Mouse (Mus musculus) monocyte, adult 2 months (primary cell): ENCODE data around the gene Gm10300.

ENCODE experiments used
- DNase-seq, 2 experiments: peaks; one replicate each; pipeline ENCODE4 v3.0.0; 2022; ENCODE audit warnings: low spot score in 2 of 2, low read depth in 1 of 2

Gm10300 gene

DNA sequence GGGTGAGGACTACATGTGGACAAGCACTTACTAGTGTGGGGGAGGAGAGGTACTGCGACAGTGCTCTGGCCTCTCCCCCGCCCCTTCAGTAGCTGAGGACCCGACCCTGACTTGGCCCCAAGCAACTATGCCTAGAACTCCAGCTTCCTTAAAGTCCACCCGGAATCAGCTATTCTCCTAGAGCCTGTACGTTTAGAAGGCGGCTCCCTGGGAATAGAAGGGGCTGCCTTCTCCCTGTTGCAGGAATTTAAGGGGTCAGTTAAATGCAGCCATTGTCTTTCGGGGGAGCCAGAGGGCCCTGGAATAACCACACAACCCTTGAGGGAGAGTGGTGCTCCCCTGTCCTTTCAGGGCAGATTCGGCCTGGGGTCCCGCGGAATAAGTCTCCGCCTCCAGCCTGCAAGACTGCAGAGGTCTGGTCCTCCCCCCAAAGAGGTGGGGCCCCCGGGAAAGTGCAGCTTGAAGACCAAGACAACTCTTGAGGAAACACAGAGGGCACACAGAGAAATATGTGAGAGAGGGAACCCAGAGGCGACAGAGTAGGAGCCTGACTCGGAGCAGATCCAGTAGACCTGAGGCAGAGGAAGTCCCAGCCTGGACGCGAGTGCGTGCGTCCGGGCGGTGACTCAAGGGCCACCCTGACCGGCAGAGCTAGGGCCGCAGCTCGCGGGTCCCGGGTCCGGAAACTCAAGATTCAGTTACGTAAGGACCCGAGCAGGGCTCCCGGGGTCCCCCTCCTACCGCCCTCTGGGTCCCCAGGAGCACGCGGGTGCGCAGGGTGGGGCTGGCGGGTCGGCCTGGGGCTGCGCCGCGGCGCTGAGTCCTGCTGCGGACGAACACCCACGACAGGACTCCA is at the start of gene Gm10300:
Gene Gm10300 (plus strand): TSS at position 621 of the 856 bp plus-strand sequence.
- peak in 1 of 2 experiments; percentile 48 for DNase-seq

DNA sequence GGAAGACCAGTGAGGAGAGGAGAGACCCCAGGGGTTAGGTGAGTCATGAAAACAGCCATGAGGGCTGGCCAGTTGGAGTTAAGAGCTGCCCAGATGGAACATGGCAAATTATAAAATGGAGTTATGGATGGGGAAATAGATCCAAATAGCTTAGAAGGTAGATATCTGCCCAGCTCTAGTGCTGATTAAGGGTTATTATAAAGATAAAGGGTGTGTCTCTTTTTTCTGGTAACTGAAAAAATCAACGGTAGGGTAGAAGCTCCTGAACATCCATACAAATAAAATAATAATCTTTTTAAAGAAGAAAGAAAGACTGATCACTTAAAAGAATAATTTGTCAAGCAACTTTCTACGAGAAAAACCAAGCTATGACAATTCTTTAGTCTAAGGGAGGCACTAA is 49.2 kb upstream of the Gm10300 start:
- DNase-seq, result no peak

DNA sequence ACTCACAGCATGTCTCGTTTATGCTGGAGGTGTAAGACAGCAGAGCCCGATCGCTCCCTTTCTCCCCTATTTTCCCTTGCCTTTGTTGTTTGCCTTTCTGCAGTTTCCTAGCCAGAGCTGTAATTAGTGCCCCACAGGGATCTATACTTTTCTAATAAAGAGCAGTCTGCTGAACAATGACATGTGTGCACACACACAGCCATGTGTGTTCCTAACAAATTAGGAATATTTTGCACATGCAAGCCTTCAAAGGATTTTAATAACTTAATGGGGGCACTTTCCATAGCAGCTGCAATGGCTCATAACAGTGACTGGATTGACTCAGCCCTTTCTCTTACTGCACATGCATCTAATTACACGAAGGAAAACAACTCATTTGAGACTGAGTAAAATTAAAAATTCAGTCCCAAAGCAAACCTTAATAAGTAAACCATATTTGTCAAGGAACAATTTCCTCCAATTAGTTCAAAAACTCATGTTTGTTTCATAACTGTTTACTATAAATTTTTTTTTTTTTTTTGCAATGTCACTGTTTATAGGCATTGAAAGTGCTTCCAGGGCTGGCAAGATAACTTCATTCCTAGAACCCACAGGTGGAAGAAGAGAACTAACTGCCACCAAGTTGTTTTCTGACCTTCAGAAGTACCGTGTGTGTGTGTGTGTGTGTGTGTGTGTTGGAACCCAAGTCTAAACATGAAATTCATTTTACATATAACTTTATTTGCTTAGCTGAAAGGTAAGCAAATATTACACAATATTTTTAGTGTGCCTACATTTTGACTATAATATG is 48.6 kb upstream of the Gm10300 start:
- no peak for DNase-seq

DNA sequence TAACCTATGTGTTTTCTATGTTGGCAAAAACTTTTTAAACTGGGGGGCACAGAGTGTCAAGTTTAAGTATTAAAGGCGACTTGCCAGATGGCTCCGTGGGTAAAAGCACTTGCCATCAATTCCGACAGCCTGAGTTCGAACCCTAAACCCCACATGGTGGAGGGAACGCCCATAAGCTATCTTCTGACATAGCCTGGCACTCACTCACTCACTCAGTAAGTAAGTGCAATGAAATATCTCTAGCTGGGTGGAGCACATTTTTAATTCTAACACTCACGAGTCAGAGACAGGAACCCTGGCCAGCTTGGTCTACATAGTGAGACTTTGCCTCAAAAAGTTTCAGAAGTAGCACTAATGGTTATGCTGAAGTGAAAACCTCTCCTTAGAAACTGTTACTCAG is 47.3 kb upstream of the Gm10300 start:
- DNase-seq, result no peak

DNA sequence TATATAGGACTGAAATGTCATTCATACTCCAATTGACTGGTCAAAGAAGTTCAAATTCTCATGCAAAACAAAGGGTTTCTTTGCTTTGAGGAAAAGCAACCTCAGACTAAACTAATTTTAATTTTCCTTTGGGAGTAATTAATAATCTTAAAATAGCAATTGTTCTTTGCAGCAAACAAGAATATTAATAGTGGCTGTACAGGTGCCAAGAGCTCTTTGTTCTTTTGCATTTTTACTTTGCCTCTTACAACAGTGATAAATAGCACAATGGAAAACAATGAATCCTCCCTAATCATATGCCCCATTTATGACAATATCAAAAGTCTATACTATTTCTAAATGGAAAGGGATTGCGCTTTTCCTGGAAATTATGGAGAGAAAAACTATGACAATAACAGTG is 46.7 kb upstream of the Gm10300 start:
- no peak for DNase-seq

DNA sequence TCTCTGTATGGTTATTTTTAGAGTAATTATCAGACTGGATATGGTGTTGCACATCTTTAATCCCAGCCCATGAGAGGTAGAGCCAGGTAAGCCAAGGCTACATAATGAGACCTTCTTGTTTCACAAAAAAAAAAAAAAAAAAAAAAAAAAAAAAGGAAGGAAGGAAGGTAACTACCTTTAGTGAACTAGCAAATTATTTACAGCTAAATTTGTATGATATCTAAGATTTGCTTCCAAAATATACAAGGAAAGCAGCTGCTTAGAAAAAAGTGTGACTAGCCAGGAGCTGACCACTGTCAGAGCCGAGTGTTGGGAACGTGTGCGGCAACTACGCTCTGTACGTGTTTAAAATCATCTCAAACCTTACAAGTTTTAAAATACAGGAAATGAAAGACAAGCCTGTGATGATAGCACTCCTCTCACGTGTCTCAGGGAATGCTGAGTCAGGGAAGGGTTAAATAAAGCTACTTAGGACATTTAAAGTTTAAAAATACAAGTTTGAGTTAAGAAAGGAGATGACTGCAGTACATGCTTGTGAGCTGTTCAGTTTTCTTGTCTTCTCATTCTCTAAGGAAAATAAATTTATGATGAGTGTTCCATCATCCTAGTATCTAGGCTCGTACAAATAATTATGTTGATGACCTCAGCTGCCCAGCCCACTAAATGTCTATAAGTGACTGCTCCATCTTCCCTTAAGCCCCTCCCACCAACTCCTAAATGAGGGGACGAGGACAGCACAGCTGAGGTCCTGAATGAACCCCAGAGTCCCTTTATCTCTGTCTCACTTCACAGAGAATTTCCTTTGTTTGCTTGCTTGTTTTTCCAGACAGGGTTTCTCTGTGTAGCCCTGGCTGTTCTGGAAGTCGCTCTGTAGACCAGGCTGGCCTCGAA is 44.4 kb upstream of the Gm10300 start:
- no peak for DNase-seq

DNA sequence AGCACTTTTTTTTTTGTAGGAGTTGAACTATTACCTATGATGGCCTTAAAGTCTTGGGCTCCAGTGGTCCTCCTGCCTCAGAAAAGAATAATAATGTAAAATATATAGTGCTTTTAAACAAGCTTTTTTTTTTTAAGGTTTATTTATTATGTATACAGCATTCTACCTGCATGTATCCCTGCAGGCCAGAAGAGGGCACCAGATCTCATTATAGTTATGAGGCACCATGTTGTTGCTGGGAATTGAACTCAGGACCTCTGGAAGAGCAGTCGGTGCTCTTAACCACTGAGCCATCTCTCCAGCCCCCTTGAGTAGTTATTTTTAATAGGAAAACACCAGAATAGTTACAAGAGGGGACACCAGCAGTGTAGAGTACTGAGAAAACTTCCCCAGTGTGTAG is 41.3 kb upstream of the Gm10300 start:
- DNase-seq, result no peak

DNA sequence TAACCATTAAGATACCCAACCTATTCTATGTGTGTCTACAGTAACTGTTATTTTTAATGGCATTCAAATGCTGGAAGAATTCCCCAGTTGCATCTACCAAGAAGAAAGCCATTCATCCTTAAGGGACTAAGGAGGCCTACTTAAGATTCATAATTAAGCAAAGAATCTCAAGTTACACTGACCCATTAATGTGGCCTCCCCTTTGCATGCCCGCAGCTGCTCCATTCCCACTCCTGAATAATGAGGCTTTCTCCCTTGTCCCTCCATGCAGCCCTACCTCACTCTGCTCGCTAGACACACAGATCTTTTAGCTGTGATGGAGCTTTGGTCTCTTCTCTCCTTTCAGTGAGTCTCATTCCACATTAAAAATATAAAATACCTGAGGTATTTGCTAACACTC is 40.3 kb upstream of the Gm10300 start:
- DNase-seq, result no peak

DNA sequence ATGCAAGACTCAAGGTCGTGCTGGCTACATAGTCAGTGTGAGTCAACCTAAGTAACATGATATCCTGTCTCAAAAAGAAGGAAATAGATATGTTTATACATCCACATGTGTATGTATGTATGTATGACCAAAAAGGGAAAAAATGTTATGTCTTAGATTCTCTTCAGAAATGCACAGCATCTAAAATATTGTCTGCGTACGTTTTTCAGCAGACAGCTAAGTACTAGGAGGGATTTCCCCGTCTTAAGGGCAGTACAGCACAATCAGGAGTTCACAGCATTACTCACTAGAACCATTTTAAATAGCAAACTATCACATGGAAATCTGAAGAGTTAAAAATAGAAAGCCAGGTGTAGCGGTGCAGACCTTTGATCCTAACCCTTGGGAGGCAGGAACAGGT is 37.4 kb upstream of the Gm10300 start:
- DNase-seq, result no peak

DNA sequence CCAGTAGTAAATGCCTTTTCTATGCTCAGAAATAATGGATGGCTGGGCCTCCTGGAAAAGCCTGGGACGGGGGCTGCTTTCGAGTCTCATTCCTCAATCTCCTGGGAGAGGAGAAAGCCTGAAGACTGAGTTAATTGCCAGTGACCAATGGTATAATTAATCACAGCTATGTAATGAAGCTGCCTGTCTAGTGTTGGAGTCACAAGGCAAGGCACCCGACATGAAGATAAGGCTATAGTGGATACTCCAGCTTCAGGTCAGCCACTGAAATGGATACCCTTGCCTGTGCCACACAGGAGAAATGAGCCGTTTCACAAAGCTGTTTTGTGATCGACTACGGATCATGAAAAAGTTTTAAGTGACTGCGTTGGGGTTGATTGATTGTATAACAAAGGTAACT is 36.5 kb upstream of the Gm10300 start:
- DNase-seq, result no peak

DNA sequence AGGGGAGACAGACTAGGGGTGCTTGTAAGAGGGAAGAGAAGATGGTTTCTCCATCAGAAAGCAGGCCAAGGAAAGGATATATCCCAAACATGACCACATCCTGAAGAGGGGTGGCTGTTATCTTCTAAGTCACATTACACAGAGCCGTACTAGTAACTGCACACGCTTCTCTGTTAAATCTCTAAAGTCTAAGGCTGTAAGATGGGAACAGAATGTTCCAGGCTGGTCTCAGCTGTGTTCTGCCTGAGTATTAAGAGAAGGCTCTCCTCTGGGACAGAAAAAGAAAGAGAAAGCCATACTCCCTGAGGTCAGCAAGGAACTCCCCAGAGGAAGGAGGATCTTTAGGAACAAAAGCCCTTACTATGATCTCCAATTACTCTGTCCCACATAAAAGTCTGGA is 35.7 kb upstream of the Gm10300 start:
- no peak for DNase-seq

DNA sequence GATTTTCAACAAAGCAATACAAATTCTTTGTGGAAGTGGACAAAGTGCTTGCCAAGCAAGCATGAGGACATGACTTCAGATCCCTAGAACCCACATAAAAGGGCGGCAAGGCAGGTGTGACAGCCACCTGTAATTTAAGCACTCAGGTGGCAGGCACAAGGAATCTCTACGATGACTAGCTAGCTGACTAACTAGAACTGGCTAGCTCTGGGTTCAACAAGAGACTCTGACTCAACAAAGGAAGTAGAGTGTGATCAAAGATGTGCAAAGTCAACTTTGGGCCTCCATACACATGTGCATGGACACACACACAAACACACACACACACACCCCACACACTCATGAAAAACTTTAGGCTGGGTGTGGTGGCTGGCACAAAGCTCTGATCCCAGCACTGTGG is 35.0 kb upstream of the Gm10300 start:
- no peak for DNase-seq

DNA sequence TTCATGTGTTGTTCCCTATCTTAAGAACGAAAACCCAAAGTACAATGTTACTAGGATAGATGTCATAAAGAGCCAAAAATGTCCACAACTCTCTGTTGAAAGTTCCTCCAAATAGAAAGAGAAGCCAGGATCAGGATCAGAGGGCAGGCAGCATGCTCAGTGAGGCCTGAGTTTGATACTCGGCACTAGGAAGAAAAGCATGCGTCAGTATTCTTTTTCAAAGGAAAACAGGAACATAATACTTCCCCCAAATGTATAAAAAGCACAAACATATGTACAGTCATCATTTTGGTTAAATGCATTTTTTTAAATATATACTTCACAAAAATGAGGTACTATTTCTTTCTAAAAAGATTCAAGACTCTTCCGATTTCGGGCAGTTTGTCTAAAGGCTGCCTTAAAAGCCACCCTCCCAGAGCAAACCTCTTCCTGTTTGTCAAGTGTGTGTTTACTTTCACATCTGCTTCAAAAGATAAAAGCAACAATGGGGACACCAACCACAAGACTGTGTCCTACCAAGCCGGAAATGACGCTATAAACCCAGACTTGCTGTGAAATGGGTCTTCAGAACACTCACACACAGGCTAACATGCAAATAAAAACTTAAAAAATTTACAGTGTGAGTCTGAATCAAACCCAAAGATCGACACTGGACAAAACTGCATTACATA is 34.4 kb upstream of the Gm10300 start:
- DNase-seq, result peak in 1 of 2 experiments; percentile 36

DNA sequence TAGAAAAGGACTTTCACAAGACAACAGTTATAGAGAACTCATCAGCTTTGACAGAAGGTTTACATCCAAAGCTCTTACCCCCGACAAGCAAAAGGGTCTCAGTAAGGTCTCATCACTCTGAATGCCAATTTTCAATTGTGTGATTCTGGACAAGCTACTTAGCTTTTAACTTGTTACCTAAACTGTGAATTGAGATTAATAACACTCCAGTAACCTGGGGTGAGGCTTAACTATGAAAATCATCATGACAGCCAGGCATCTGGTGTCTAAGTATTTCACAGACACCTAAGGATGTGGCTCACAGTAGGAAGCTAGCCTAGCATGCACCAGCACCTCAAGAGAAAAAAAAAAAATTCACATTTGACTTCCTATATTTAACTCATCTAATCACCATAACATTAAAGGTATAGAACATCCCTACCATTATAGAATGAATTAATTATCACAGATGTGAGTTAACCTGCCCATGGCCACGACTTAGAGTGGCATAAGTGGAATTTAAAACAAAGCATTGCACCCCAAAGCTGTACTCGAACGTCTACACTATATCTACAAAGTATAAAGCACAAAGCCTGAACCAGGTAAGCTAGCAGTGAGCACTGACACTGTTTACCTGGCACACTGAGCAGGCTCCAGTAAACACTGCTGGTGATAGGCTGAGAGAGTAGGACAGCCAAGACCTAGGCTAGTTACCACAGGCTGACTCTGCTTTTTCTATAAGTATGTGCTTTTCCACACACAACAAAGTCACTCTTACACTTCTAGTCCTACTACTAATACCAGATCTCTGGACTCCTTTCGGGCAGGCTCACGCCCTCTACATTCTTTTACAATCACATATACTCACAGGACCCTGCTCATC is 32.8 kb upstream of the Gm10300 start:
- no peak for DNase-seq

DNA sequence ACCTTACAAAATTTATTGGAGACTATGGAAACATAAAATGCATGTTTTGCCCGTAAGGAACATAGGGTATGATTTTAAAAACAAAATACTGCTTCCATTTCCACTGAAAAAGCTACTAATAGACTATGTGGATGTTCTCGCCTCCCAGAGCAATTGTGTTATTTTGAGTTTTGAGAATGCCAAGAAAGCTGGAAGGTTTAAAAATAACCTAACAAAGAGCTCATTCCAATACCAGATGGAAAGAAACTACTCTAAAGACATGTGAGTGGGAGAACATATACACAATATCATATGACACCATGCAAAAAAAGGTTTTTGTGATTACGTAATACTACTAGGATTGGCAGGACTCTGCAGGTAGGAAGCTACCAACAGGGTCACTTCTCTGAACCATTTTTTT is 30.8 kb upstream of the Gm10300 start:
- DNase-seq, result no peak

DNA sequence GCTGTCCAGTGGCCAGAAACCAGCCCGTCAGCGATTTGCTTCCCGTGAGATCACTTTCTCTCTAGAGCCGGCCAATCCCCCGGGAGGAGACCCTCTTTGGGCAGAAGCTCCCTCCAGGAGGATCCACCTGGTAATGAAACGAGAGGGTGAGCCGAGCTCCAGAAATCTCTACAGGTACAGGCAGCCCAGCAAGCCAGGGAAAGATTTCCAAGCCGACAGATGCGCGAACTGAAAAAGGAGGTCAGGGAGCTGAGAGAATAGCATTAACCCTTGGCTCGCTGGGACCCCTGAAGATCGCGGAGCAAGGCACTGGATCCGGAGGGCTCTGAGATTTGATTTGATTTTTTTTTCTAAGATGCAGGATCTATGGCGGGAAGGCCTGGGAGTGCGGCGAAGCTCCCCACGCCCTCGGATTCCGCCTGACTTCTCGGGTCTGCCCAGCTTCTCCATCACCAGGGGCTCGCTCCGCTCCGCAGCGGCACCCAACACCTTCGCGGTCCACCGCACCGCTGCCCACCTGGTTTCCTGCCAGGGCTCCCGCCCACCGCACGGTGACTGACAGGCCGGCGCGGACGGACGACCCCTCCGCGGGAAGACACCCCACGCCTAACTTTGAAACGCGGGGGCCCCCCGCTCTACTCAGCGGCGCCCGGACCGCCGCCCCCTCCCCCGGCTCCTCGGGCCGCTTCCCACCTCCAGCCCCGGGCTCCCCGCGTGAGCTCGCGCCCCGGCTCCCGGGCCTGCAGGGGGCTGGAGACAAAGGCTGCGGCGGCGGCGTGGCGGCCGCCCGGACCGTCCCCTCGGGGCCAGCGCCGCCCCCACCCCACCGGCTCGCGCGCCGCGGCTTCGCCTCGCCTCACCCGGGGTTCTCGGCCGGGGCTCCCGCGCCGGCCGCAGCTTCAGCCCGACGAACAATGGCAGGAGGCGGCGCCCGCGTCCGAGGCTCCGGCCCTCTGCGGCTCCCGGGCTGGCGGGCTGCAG is 26.2 kb upstream of the Gm10300 start:
- DNase-seq, result no peak

DNA sequence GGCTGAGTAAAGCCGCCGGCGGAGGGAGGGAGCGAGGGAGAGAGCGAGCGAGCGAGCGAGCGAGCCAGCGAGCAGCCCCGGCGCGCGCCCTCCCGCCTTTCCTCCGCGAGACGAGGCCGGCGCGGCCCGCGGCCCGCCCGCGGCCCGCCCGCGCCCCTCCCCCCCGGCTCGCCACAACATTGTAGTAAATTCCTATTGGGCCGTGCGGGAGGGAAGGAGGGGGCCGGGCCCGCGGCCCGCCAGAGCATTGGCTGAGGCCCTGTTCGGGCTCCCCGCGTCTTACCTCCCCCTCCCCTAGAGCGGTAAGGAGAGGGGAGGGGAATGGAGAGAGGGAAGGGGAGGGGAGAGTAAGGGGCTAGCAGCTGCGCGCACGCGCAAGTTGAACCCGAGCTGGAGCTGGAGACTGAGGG is 25.5 kb upstream of the Gm10300 start:
- DNase-seq, result peak in 1 of 2 experiments; percentile 58

DNA sequence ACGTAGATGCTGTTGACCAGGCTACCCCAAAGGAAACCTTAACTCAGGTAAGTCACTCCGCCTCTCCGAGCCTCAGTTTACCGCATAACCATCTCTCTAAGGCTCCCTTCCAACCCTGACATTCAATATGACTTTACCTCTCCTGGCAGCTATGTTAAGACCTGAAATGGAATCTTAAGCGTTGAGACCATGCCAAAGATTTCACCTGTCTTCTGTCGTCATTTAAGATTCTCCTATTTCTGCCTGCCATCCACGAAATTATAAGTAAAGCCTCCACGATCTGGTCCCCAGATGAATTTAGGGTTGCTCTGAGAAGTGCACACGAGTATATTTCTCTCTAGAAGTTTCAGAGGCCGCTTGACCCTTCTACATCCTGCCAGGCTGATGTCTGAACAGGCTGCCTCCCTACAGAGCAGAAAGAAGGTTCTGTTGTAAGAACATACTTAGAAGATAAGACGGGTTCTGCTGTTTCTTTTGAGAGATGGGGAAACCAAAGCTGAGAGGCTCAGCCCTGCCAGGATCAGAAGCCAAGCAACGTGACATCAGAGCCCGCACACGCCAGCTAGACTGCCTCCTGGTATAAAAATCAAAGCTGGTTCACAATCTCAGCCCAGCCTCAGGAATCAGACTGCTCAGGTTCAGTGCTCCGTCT is 24.8 kb upstream of the Gm10300 start:
- no peak for DNase-seq
